Mouse (Mus musculus) gastrocnemius, adult 2 months (tissue): ENCODE data around the gene Cacna2d1. TPM values are rescaled to one million over a fixed set of nuclear protein-coding genes. Genes with fewer than 3 reads are reported as not detected.

Source experiments
- DNase-seq: peaks from one replicate; pipeline ENCODE4 v3.0.0; 2022
- H3K27ac ChIP-seq: fragments of 200-600 bp; 2 replicates; pipeline ENCODE4 v1.8.1; 2022; ENCODE audit warnings: mild to moderate bottlenecking
- H3K4me3 ChIP-seq: fragments of 200-600 bp; 2 replicates; pipeline ENCODE4 v1.8.1; 2022; ENCODE audit warnings: mild to moderate bottlenecking, moderate library complexity
- CTCF ChIP-seq: fragments of 200-600 bp; IDR thresholded peaks from 2 replicates; pipeline ENCODE4 v1.8.1; 2022; ENCODE audit warnings: antibody characterized with exemption, mild to moderate bottlenecking, moderate library complexity
- intact Hi-C: fragments of 180-260 bp; cut with DNase I; formaldehyde crosslinking; loops from one replicate; pipeline ENCODE4 v1.15.1; 2025
- total RNA-seq, 2 experiments: library from RNA; stranded (reverse); gene quantifications; 2 replicates each; pipeline ENCODE4 v1.2.3; 2021

Cacna2d1 gene
- total RNA-seq, 2 experiments from 2014 or later: 254 to 283 TPM

DNA sequence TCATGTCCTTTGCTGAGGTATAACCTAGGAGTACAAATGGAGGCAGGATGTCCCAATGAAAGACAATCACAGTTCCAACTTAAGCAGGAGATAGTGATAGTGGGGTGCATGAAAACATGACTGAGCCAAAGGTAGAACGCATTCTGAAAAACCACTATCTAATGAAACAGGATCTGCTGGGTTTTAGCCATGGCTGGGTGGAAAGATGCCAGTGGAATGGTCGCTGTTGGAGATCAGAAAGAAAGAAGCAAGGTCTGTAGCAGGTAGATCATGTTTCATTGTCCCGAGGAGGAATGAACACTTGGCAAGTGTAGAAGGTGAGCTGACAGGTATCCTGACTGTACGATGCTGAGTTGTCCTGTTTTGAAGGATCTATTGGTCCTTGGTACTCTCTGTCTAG is 7.6 kb downstream of the Cacna2d1 start:
- Histone ChIP-seq H3K4me3 (no peak overlapping the region), H3K27ac (no peak overlapping the region)
- intact Hi-C loops: no loop called here
- no peak for TF ChIP-seq CTCF
- DNase-seq: no peak

DNA sequence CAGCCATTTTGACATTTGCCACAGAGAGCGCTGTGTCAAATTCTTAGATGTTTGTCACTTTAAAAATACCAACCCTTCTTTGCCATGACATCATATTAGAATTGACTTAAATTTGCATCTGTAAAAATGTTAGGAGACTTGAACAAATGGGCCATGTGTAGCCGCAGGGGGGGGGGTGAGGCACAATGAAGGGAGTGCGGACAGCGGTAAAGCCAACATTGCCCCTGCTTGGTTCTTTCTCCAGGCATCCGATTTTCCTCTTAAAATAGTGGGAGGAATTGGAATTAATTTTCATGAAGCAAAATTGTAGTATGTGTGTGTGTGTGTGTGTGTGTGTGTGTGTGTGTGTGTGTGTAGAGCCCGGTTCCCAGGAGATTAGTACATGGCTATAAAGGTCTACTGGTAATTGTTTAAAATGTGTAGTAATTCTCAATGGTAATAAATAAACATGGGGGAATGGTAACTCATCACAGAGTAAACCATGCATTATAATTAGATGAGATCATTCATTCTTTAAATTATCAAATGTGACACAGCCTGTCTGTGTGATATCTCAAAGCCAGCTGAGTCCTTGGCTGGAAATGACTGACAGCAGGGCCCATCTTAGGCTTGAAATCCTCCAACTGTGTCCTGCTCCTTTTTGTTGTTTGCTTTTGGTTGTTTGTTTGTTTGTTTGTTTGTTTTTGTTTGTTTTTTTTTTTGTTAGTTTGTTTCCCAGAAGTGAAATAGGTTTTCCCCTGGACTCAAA is 14.0 kb downstream of the Cacna2d1 start:
- Histone ChIP-seq H3K27ac (no peak overlapping the region), H3K4me3 (no peak overlapping the region)
- no peak for DNase-seq
- intact Hi-C loops: no loop called here
- no peak for TF ChIP-seq CTCF

DNA sequence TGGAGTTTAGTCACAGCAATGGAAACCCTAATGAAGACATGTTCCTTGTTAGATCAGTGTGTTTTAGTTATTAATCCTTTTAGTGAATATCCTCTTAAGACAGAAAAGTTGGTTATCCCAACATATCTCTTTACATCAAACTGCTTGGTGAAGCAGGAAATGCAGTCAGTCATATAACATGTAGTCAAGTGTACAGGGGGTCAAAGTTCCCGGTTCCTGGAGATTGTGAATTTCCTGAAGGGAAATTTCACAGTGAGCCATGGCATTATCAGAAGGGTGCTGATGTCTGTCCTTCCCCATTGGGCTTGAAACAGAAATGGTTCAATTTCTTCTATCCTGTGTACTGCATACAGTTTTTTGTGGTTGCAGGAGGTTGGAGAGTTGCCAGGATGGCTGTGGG is 25.3 kb downstream of the Cacna2d1 start:
- no peak for TF ChIP-seq CTCF
- H3K27ac ChIP-seq: peak overlapping the region; percentile 75
- intact Hi-C loops: no loop called here
- DNase-seq: no peak
- H3K4me3 ChIP-seq: no peak overlapping the region

DNA sequence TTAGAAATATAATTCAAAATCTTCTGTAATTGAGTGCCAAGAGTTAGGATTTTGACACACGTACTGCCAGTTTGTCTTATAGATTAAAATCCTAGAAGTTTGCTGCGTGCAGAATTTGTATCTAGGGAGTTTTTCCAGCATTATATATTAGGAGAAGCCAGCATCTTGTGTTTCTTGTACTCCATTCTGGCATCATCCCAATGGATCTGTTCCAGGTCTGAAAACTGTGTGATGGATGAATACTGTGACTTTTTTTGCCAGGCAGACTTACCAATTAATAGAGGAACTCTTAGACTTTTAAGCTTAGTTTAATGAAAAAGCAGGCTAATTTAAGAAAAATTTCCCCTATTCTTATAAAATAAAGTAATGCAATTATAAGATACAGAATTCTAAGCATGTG is 27.4 kb downstream of the Cacna2d1 start:
- H3K27ac ChIP-seq: no peak overlapping the region
- intact Hi-C loops: no loop called here
- H3K4me3 ChIP-seq: no peak overlapping the region
- DNase-seq: no peak
- TF ChIP-seq CTCF: no peak

DNA sequence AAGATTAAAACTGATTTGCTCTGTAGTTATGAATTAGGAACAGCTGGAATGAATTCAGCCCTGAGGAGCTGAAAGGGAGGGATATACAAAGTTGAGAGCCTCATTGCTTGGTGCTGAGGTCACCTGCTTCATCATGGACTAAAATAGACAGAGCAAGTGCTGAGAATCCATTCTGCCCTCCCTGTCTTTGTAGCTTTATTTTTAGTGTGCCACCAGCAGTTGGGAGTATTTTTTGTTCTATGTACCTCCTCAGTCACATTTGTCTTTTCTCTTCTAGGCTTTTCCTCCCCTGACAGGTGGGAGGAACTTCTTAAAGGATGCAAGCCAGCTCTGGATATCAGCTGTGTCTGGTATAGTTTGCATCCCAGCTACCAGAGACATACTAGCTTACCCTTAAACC is 32.4 kb downstream of the Cacna2d1 start:
- peak overlapping the region; percentile 92 for H3K27ac ChIP-seq
- no peak overlapping the region for H3K4me3 ChIP-seq
- TF ChIP-seq CTCF: no peak
- intact Hi-C loops: no loop called here
- no peak for DNase-seq

DNA sequence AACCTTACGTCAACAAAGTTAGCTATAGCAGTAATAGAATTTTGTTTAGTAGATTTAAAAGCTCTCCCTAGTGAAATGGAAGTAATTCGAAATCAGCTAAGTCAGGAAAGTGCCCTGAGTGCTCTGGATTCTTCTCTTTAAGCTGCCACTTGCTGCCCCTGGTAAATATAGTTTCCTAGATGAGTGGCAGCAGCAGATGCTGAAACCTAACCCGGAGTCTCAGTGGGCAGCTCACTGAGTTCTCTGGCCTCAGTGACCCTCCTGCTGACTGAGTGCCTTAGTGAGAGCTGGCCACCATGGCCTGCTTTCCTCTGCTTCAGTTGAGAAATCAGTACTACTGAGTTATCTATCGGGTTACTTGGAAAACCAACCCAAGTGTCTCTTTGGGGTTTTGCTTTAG is 37.3 kb downstream of the Cacna2d1 start:
- intact Hi-C loops: no loop called here
- peak; percentile 87 for DNase-seq
- peak overlapping the region; percentile 15 for H3K4me3 ChIP-seq

DNA sequence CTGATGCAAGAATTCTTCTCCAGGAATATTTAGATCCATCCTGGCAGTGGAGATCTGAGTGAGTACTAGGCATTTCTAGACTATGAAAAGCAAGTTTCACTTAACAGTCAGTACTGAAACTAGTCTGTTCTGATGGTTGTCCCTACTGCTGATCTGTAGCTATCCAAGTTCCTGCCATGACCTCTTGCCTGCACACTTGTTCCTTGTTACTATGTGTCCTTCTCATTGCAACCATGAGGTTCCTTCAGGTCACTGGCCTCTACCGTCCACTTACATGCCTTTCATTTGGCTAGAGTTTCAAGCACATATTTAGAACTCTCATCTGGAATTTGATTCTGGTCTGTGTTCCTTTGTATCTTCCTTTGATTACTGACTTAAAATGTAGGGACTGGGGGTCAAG is 37.9 kb downstream of the Cacna2d1 start:
- Histone ChIP-seq H3K4me3 (peak overlapping the region; percentile 24), H3K27ac (peak overlapping the region; percentile 92)
- intact Hi-C loops: no loop called here
- DNase-seq: peak; percentile 44
- TF ChIP-seq CTCF: no peak

More for the DNA sequence above, 37.3 kb downstream of the Cacna2d1 start:
- no peak for TF ChIP-seq CTCF
- peak overlapping the region; percentile 92 for H3K27ac ChIP-seq

DNA sequence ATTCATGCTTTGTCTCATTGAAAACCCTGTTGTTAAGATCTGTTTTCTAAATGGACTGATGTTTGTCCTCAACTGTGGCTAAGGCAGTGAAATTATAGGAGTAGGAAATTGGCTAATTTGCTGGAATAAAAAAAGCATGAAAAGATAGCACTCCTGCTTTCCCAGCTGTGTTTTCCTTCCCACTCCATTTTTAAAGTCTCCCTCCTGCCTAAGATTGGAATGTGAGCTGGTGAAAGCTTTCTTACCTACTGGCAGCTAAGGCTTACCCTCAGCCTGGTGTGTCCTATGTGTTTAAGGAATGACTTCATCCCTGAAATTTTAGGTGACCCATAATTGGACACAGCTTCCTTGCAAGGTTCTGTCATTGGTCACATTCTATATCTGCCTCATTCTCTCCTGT is 40.2 kb downstream of the Cacna2d1 start:
- intact Hi-C loops: no loop called here
- H3K27ac ChIP-seq: peak overlapping the region; percentile 92
- TF ChIP-seq CTCF: no peak
- no peak for DNase-seq
- H3K4me3 ChIP-seq: no peak overlapping the region

DNA sequence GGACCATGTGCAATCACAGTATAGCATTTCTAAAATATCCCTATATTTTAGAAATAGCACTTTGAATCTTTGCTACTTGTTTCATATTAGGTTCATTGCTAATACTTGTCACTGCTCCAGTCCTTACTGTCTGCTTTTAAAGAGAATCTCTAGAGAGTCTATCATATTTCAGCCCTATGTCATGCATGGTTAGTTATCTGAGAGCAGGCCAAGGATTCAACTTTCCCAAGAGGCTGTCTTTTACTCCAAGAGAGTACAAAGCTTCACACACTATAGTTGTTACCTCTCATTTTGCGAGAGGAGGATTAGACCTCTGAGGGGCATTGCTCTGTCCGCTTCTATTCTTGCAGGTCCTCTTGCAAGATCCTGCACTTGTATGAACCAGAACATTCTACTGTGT is 44.7 kb downstream of the Cacna2d1 start:
- H3K27ac ChIP-seq: peak overlapping the region; percentile 46
- TF ChIP-seq CTCF: no peak
- DNase-seq: no peak
- H3K4me3 ChIP-seq: no peak overlapping the region
- intact Hi-C loops: no loop called here

DNA sequence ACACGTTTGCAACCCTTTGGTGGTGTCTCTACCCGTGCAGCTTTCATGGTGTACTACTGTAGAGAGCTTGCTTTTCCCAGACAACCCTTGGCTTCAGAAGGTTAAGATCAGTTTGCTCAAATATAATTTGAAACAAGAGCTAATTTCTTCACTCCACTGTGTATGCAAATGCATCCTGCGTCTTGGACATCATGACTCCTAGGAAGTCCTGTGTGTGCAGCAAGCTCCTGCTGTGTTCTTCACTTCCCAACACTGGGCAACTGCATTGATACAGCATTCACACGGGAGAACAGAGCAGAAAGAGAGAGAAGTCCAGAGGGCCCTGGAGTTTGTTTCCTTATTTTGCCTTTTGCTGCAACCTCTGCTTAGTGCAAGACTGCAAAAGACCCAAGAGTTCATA is 48.1 kb downstream of the Cacna2d1 start:
- no peak for TF ChIP-seq CTCF
- no peak for DNase-seq
- intact Hi-C loops: no loop called here
- H3K4me3 ChIP-seq: no peak overlapping the region
- H3K27ac ChIP-seq: no peak overlapping the region

DNA sequence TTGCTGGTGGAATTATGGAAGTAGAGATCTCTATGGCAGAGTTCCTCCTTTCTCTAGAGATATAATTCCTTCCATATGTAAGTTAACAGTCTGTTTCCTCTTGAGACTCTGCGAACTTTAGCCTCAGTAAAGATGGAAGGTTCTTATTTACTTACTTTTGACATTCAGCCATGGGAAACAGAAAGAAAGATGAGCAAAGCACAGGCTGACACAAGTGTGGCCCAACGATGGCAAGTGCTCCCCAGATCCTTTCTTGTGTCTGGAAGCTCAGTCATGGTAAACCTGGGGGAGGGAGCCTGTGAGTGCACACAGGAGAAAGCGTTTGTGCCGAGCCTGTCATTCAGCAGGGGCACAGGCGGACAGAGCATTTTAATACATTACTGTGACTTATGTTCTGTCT is 48.9 kb downstream of the Cacna2d1 start:
- intact Hi-C loops: no loop called here
- Histone ChIP-seq H3K27ac (no peak overlapping the region), H3K4me3 (no peak overlapping the region)
- no peak for DNase-seq
- no peak for TF ChIP-seq CTCF

DNA sequence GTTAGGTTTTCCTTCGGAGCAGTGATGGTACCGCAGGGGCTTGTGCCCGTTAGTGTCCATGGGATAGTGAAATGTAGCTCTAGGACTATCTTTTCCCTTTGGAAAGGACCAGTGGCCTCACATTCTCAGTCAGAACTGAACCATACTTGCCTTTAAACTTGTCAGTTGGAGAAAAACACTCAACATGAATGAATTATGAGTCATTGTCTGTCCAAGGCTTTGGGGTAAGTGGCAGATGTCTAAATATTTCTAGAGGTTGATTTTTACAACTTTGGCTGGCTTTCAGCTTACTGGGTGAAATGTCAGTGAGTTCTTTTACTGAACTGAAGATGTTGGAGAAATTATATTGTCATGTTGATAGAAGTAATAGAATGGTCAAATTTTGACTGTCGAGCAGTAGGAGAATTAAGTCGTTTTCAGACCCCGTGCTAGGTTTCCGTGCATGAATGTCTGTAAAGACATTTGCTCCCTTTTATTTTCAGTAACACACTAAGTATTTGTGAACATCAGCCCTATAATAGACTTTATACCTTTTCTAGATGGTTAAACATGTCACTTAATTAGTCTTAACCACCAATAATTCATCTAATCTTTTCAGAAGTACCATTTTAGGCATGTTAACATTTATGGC is 50.9 kb downstream of the Cacna2d1 start:
- DNase-seq: no peak
- TF ChIP-seq CTCF: no peak
- Histone ChIP-seq H3K27ac (no peak overlapping the region), H3K4me3 (no peak overlapping the region)
- intact Hi-C loops: no loop called here

DNA sequence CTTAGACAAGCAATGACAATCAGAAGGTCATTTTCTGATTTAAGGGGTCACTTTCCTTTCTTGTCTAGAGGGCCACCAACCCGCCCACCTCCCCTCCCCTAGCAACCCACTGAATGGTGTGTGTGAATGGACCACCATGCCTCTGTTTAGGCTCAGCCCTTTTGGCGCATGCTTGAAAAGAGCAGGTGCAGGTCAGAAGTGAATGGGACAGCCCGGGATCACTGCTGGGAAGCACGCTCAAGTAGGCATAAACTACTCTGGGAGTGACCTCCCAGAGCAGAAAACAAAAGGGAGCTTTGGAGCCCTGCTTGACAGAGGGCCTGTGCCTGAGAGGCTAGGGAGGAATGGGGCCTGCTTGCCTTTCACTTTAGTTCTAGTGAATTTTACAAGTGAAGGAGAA is 51.4 kb downstream of the Cacna2d1 start:
- TF ChIP-seq CTCF: no peak
- Histone ChIP-seq H3K4me3 (no peak overlapping the region), H3K27ac (no peak overlapping the region)

DNA sequence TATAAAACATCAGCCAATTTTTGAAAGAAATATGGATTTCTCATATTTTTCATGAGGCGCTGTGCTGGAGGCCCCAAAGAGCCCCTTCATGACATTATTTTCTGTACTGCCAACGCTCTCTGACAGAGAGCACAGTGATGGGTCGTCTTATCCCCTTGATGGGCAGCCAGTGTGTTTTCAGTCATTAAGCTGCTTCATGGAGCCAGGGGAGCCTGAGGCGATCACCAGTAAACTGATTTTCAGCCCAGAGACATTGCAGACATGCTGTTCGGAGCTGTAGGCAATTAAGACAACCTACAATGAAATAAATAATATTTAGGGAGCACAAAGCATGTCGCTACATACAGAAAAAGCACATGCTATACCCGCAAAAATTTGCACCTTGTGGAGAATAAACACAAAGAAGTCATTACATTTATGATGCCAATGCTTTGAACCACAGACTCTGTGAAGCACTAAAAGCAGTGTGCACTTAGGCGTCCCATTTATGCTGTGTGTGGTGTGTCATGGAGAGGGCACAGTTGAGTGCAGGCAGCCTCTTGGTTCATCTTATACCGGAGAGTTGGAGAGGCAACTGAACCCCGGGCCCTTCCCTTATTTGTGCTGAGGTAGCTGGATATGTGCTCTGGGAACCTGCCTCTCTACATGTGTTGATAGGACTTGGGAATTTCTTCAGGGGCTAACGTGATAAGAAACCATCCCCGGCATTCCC is 57.1 kb downstream of the Cacna2d1 start:
- Histone ChIP-seq H3K27ac (peak overlapping the region; percentile 38; the same call in 1 of the 2 replicates), H3K4me3 (no peak overlapping the region)
- intact Hi-C loops: no loop called here
- DNase-seq: no peak
- TF ChIP-seq CTCF: no peak

More for the DNA sequence above, 51.4 kb downstream of the Cacna2d1 start:
- intact Hi-C loops: no loop called here
- no peak for DNase-seq
